Mouse (Mus musculus) CH12.LX (cell line): ENCODE data around the gene Mrpl22.

Experiments used
- CTCF ChIP-seq, 2 experiments: IDR thresholded peaks in 1 of 2; conservative IDR thresholded peaks in 1 of 2; 2 replicates each; pipeline ENCODE4 v1.5.1; 2011 to 2012; ENCODE audit warnings: low read depth in 2 of 2, low read length in 2 of 2, improper control_type of control experiment in 1 of 2, inconsistent platforms in 1 of 2, mild to moderate bottlenecking in 1 of 2, moderate library complexity in 1 of 2
- ELF1 ChIP-seq: IDR thresholded peaks from 2 replicates; pipeline ENCODE4 v1.6.1; 2014; ENCODE audit warnings: low read depth, mild to moderate bottlenecking, inconsistent platforms, low read length, improper control_type of control experiment
- EP300 ChIP-seq: IDR thresholded peaks from 2 replicates; pipeline ENCODE4 v1.6.1; 2011; ENCODE audit warnings: low read length, improper control_type of control experiment
- MAFK ChIP-seq: IDR thresholded peaks from 2 replicates; pipeline ENCODE4 v1.6.1; 2011; ENCODE audit warnings: low read length, improper control_type of control experiment; ENCODE audit not compliant: insufficient replicate concordance
- NELFE ChIP-seq: IDR thresholded peaks from 2 replicates; pipeline ENCODE4 v1.6.1; 2011; ENCODE audit warnings: low read depth, low read length, improper control_type of control experiment
- POLR2A ChIP-seq: IDR thresholded peaks from 2 replicates; pipeline ENCODE4 v1.6.1; 2011; ENCODE audit warnings: low read depth, mild to moderate bottlenecking, improper control_type of control experiment, low read length
- ZMIZ1 ChIP-seq: IDR thresholded peaks from 2 replicates; pipeline ENCODE4 v1.6.1; 2012; ENCODE audit warnings: low read depth, mild to moderate bottlenecking, inconsistent platforms, low read length, improper control_type of control experiment

- TF ChIP-seq POLR2A (no peak), CTCF (conservative IDR thresholded peaks at IDR 0.05 in 1 of 2, IDR thresholded peaks at IDR 0.05 in 1 of 2; ENCODE audit: low read depth in 2 of 2, low read length in 2 of 2) (no peak), NELFE (no peak), EP300 (no peak), ELF1 (no peak), MAFK (no peak), ZMIZ1 (no peak)
Observed at GRCm38 (mm10) chr11:58213673-58214342, 42.3 kb downstream of the Mrpl22 start.
